Mouse (Mus musculus): ENCODE measurements at regions not wholly inside any gene's neighbourhood (a gene's known extent, or its start where the extent isn't known, plus 50 kb on each side); places are given as distances from the start of the nearest gene placed in this dataset.

- Histone ChIP-seq H3K4me1 (replicated peaks; ENCODE audit: insufficient read depth, low read length) (no peaks in the 10 kb centered on the region), H3K36me3 (ENCODE audit: insufficient read depth, low read length) (no peaks in the 10 kb centered on the region), H3K9me3 (replicated peaks; ENCODE audit: low read length) (no peaks in the 10 kb centered on the region), H3K27ac (no peak overlapping the region), H3K4me2 (ENCODE audit: low read length) (no peak overlapping the region), H3K4me3 (replicated peaks; ENCODE audit: low read depth, low read length) (no peak overlapping the region), H3K9ac (ENCODE audit: low read depth, low read length) (no peak overlapping the region), H3K27me3 (ENCODE audit: insufficient read depth, low read length) (no peaks in the 10 kb centered on the region)
- 66% methylated on average over 2 of the region's 2 CpGs for WGBS
- TF ChIP-seq CTCF (IDR thresholded peaks at IDR 0.05; ENCODE audit: low read depth), result no peak
- DNase-seq (ENCODE audit: low spot score) (no peak), ATAC-seq (replicated peaks; ENCODE audit: low FRiP score, low read depth) (no peak)
Observed at GRCm38 (mm10) chr11:31282136-31282535, 87.7 kb downstream of the Stc2 start.

GRCm38 (mm10) chr11:31248467-31248866, 66.2 kb upstream of the Gm17332 start:
- no peak for ATAC-seq (replicated peaks; ENCODE audit: low FRiP score, low read depth)
- Histone ChIP-seq H3K4me3 (replicated peaks; ENCODE audit: low read depth, low read length) (no peak overlapping the region), H3K27ac (no peak overlapping the region), H3K4me1 (replicated peaks; ENCODE audit: insufficient read depth, low read length) (no peaks in the 10 kb centered on the region), H3K9ac (ENCODE audit: low read depth, low read length) (no peak overlapping the region), H3K4me2 (ENCODE audit: low read length) (no peak overlapping the region), H3K36me3 (ENCODE audit: insufficient read depth, low read length) (no peaks in the 10 kb centered on the region), H3K9me3 (replicated peaks; ENCODE audit: low read length) (no peaks in the 10 kb centered on the region), H3K27me3 (ENCODE audit: insufficient read depth, low read length) (no peaks in the 10 kb centered on the region)
- WGBS, result 21% methylated on average over 2 of the region's 2 CpGs
- TF ChIP-seq CTCF (IDR thresholded peaks at IDR 0.05; ENCODE audit: low read depth), result peak; percentile 86
- peak; percentile 85 for DNase-seq (ENCODE audit: low spot score)

Measured in kidney, postnatal 0 days (tissue).